In genomic region chr19:57611291-57612178, GRCm38 (mm10) we compare ENCODE assay signal across 8 mouse cellular contexts. TPM values are rescaled to one million over a fixed set of nuclear protein-coding genes. Genes with fewer than 3 reads are reported as not detected.
A peak's percentile ranks its signal among the peaks of the same experiment; 100 is the strongest.
DNase-seq lines count a peak whose midpoint lies in the region; ATAC-seq and TF ChIP-seq lines count a peak whose summit lies in the region.

No protein-coding gene starts in this region.

- ATAC-seq in forebrain, embryonic 11.5 days (replicated peaks; ENCODE audit: low FRiP score), result peak; percentile 76
- ATAC-seq in lung, embryonic 15.5 days (ENCODE audit: borderline replicate concordance, extremely low read depth, low FRiP score, low TSS enrichment), result peak; percentile 65

- DNase-seq in brain, adult 2 months (ENCODE audit: low read depth, low spot score), result peak; percentile 46
- DNase-seq in forebrain, embryonic 11.5 days (ENCODE audit: low spot score), result peak; percentile 82
- DNase-seq in heart, postnatal 14 days, result peak; percentile 67 to 68
- peak; percentile 24 to 61 for DNase-seq in layer of hippocampus, adult 18-20 months (ENCODE audit: low spot score in 2 of 2)
- peak; percentile 79 for DNase-seq in thymus, postnatal 14 days

- WGBS in forebrain, embryonic 11.5 days, result 2% methylated on average over 46 of the region's 57 CpGs
- 1% methylated on average over 52 of the region's 57 CpGs for WGBS in lung, embryonic 15.5 days
- WGBS in olfactory bulb, adult 2 months, result 2% methylated on average over 55 of the region's 57 CpGs

- no peak for TF ChIP-seq CTCF in ES-Bruce4 (IDR thresholded peaks at IDR 0.05; ENCODE audit: low read depth, low read length)
- TF ChIP-seq CTCF in olfactory bulb, adult 2 months (IDR thresholded peaks at IDR 0.05; ENCODE audit: insufficient read depth, low read depth, low read length), result no peak

- no peak for TF ChIP-seq POLR2A in ES-Bruce4 (IDR thresholded peaks at IDR 0.05; ENCODE audit: insufficient read depth, low read length)
- TF ChIP-seq POLR2A in olfactory bulb, adult 2 months (IDR thresholded peaks at IDR 0.05; ENCODE audit: insufficient read depth, low read depth, low read length), result no peak

- H3K4me3 ChIP-seq in ES-Bruce4 (ENCODE audit: low read depth, low read length), result peak overlapping the region; percentile 88
- H3K4me3 ChIP-seq in forebrain, embryonic 11.5 days (ENCODE audit: low read depth, low read length), result peak overlapping the region; percentile 92
- peak overlapping the region; percentile 96 for H3K4me3 ChIP-seq in lung, embryonic 15.5 days
- peak overlapping the region; percentile 65 for H3K4me3 ChIP-seq in olfactory bulb, adult 2 months (ENCODE audit: insufficient read depth, low read depth, low read length)

- no peak for TF ChIP-seq EP300 in ES-Bruce4 (IDR thresholded peaks at IDR 0.05; ENCODE audit: insufficient read depth, low read depth, low read length)

- H3K9me3 ChIP-seq in ES-Bruce4 (replicated peaks; ENCODE audit: control insufficient read depth, insufficient read depth, low read length, poor library complexity, severe bottlenecking), result no peaks in the 10 kb centered on the region
- no peaks in the 10 kb centered on the region for H3K9me3 ChIP-seq in forebrain, embryonic 11.5 days (ENCODE audit: control insufficient read depth, low read length)
- H3K9me3 ChIP-seq in lung, embryonic 15.5 days, result no peaks in the 10 kb centered on the region

- H3K4me2 ChIP-seq in forebrain, embryonic 11.5 days (ENCODE audit: low read depth, low read length, severe bottlenecking), result peak overlapping the region; percentile 100
- H3K4me2 ChIP-seq in lung, embryonic 15.5 days, result peak overlapping the region; percentile 91

- intact Hi-C loops in heart, postnatal 14 days (cut with DNase I), result loop anchor here (10.0 kb wide), 2 partner anchors 127 to 207 kb away; no protein-coding TSS in a partner anchor

- peak overlapping the region; percentile 97 for H3K9ac ChIP-seq in ES-Bruce4 (ENCODE audit: low read depth, poor library complexity, severe bottlenecking)
- peak overlapping the region; percentile 95 for H3K9ac ChIP-seq in forebrain, embryonic 11.5 days (ENCODE audit: low read length)
- peak overlapping the region; percentile 82 for H3K9ac ChIP-seq in lung, embryonic 15.5 days

- no peaks in the 10 kb centered on the region for H3K36me3 ChIP-seq in ES-Bruce4 (ENCODE audit: control insufficient read depth, insufficient read depth, low read length, poor library complexity, severe bottlenecking)
- H3K36me3 ChIP-seq in forebrain, embryonic 11.5 days (ENCODE audit: control insufficient read depth, insufficient read depth, low read length), result no peaks in the 10 kb centered on the region
- no peaks in the 10 kb centered on the region for H3K36me3 ChIP-seq in lung, embryonic 15.5 days

- peaks cover 2% of the 10 kb centered on the region; the same call in 1 of the 2 replicates for H3K27me3 ChIP-seq in ES-Bruce4 (ENCODE audit: control insufficient read depth, insufficient read depth, low read length, poor library complexity, severe bottlenecking)
- H3K27me3 ChIP-seq in forebrain, embryonic 11.5 days (ENCODE audit: control insufficient read depth, insufficient read depth, low read length), result no peaks in the 10 kb centered on the region
- no peaks in the 10 kb centered on the region for H3K27me3 ChIP-seq in lung, embryonic 15.5 days

- H3K27ac ChIP-seq in ES-Bruce4 (ENCODE audit: insufficient read depth, low read length), result no peak overlapping the region
- H3K27ac ChIP-seq in forebrain, embryonic 11.5 days (ENCODE audit: low read depth, low read length), result peak overlapping the region; percentile 95
- peak overlapping the region; percentile 98 for H3K27ac ChIP-seq in lung, embryonic 15.5 days
- H3K27ac ChIP-seq in olfactory bulb, adult 2 months (ENCODE audit: insufficient read depth, low read depth, low read length), result no peak overlapping the region

- peaks cover 2% of the 10 kb centered on the region for H3K4me1 ChIP-seq in ES-Bruce4 (ENCODE audit: control insufficient read depth, insufficient read depth, low read length)
- H3K4me1 ChIP-seq in forebrain, embryonic 11.5 days (replicated peaks; ENCODE audit: control insufficient read depth, insufficient read depth, low read length), result peaks cover 9% of the 10 kb centered on the region; the same call in 1 of the 2 replicates
- H3K4me1 ChIP-seq in lung, embryonic 15.5 days, result peaks cover 22% of the 10 kb centered on the region
- H3K4me1 ChIP-seq in olfactory bulb, adult 2 months (ENCODE audit: control insufficient read depth, insufficient read depth, low read length), result peaks cover 7% of the 10 kb centered on the region; the same call in 1 of the 2 replicates

RNA-seq across cellular contexts. Expression of gene Atrnl1, which starts 0.7 kb away (rescaled TPM):
- polyA plus RNA-seq in ES-Bruce4 (2011; ENCODE audit: insufficient read depth, insufficient read length, low read depth, missing spikeins), result 10.9 and 12.3 TPM in 2 replicates
- 5.0 and 5.3 TPM in 2 replicates for polyA plus RNA-seq in forebrain, embryonic 11.5 days (2014; fragmentation: Nextera tagmentation; extraction: Ambion mirVana)
- 10 to 100 TPM; 19.2 to 21.5 TPM for total RNA-seq in heart, postnatal 14 days (2021)
- 10 to 100 TPM; 64.3 to 71.3 TPM for total RNA-seq in layer of hippocampus, adult 18-20 months (2021)
- 5.3 and 5.6 TPM in 2 replicates for polyA plus RNA-seq in lung, embryonic 15.5 days (2015; fragmentation: Nextera tagmentation; extraction: Ambion mirVana)
- polyA plus RNA-seq in olfactory bulb, adult 2 months (2012; ENCODE audit: insufficient read depth, insufficient read length, low replicate concordance, missing spikeins), result not detected in 2 replicates

Comparison
In these comparisons a context has a peak if more than half of its experiments do, and no peak if none do; other contexts are left out.
1. H3K27ac ChIP-seq: peak in forebrain, embryonic 11.5 days (single experiment) and lung, embryonic 15.5 days (single experiment); none in ES-Bruce4 (single experiment) and olfactory bulb, adult 2 months (single experiment).
2. Peak in every context shown above with its lines, with median percentiles within 50 percentile points of each other: H3K4me3 ChIP-seq, H3K9ac ChIP-seq and DNase-seq.